Mouse (Mus musculus): Measurements from ENCODE around the gene Vwa8. TPM values are rescaled to one million over a fixed set of nuclear protein-coding genes. Genes with fewer than 3 reads are reported as not detected.

Vwa8 gene
- polyA plus RNA-seq, 1 experiment from 2014 or later: 13.5 TPM

DNA sequence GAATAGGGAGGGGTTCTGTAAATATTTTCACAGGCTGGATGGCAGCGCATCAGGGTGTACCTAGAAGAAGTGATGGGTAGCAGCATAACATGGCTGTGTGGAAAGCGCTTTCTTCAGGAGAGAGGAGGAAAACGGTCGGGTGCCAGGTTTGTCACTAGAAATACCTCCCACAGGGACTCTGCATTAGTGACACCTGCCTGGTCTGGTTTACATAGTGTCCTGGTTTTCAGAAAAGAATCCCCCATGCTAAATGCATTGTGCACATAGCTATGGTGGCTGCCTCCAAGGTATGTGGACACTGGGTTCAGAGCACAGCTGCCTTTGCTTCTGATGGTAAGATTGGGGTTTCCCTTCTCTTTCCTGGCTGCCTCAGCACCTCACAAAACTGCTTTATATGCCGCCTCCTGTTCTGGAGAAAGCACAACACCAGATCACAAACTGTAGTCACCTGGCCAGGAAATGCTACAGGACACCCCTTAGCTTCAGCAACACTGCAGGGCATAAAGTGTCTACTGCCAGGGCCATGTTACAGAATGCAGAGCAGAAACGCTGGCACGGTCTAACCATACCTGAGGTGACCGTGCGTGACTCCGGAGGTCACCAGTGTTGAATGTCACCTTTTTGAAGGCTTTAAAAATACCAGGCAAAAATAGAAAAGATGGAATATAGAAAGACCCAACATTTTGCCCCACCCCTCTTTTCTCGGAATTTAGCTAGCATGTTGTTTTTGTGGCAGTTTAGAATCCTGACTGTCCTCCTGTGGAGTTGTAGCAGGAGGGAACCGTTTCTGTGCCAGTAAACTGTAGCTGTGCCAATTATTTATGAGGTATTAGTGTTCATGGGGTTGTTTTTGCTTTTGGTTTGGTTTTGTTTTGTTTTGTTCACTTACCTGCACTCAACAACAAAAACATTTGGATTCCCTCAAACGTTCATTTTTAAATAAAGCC is 295.7 kb downstream of the Vwa8 start:
- Histone ChIP-seq H3K36me3 (ENCODE audit: control insufficient read depth, insufficient read depth, low read length) (no peaks in the 10 kb centered on the region), H3K4me1 (ENCODE audit: control insufficient read depth, insufficient read depth, low read length) (peaks cover 9% of the 10 kb centered on the region; the same call in 1 of the 2 replicates), H3K27me3 (ENCODE audit: control insufficient read depth, insufficient read depth, low read length) (no peaks in the 10 kb centered on the region), H3K9me3 (replicated peaks; ENCODE audit: control insufficient read depth, low read length) (no peaks in the 10 kb centered on the region), H3K27ac (ENCODE audit: low read length) (no peak overlapping the region), H3K9ac (ENCODE audit: low read length) (no peak overlapping the region), H3K4me2 (ENCODE audit: low read depth, low read length) (no peak overlapping the region), H3K4me3 (replicated peaks; ENCODE audit: low read length) (no peak overlapping the region)
- ATAC-seq (ENCODE audit: insufficient read depth, low FRiP score): no peak
- 86% methylated on average over 13 of the region's 13 CpGs for WGBS

DNA sequence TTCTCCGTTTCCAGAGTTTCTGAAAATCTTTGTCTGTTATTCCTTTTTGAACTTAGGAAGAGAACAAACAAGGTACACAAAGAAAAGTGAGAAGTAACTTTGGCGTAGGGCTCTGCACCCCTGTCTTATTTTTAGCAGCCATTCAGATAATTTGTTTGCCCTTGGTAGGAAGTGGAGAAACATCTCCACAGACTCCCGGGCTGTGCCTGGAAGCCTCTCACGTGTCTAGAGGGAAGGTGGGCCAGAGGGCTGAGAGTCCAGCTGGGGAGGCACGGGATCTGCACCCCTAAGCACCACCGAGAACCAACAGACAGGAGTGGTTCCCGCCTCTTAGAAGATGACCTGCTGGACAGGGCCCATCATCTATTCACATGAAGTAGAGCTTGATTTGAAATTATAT is 302.9 kb downstream of the Vwa8 start:
- no peak for ATAC-seq (ENCODE audit: insufficient read depth, low FRiP score)
- H3K4me1 ChIP-seq (ENCODE audit: control insufficient read depth, insufficient read depth, low read length): no peaks in the 10 kb centered on the region
- WGBS: 74% methylated on average over 7 of the region's 7 CpGs
- no peak overlapping the region for H3K27ac ChIP-seq (ENCODE audit: low read length)
- no peak overlapping the region for H3K4me3 ChIP-seq (replicated peaks; ENCODE audit: low read length)
- no peak overlapping the region for H3K4me2 ChIP-seq (ENCODE audit: low read depth, low read length)
- H3K9ac ChIP-seq (ENCODE audit: low read length): no peak overlapping the region
- no peaks in the 10 kb centered on the region for H3K27me3 ChIP-seq (ENCODE audit: control insufficient read depth, insufficient read depth, low read length)
- H3K9me3 ChIP-seq (replicated peaks; ENCODE audit: control insufficient read depth, low read length): no peaks in the 10 kb centered on the region
- H3K36me3 ChIP-seq (ENCODE audit: control insufficient read depth, insufficient read depth, low read length): no peaks in the 10 kb centered on the region

DNA sequence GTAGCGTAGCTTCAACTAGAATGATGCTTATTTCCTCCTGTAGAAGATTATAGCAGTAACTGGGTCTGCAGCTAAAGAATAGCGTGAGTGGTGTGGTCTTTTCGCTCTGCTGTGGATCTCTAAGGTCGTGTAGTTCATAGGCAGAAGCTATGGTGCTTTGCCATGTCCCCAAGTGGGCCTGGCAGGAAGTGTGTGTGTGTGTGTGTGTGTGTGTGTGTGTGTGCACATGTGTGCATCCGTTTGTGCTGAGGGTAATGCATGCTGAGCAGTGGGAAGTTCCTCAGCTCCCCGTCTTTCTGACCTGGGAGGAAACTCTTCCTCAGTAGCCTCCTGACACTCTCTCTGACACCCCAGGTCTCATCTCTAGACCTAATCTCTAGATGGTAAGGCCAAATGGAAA is 305.0 kb downstream of the Vwa8 start:
- peaks cover 13% of the 10 kb centered on the region for H3K4me1 ChIP-seq (ENCODE audit: control insufficient read depth, insufficient read depth, low read length)
- H3K9me3 ChIP-seq (replicated peaks; ENCODE audit: control insufficient read depth, low read length): no peaks in the 10 kb centered on the region
- H3K27me3 ChIP-seq (ENCODE audit: control insufficient read depth, insufficient read depth, low read length): no peaks in the 10 kb centered on the region
- no peak for ATAC-seq (ENCODE audit: insufficient read depth, low FRiP score)
- H3K27ac ChIP-seq (ENCODE audit: low read length): no peak overlapping the region
- H3K4me3 ChIP-seq (replicated peaks; ENCODE audit: low read length): no peak overlapping the region
- no peaks in the 10 kb centered on the region for H3K36me3 ChIP-seq (ENCODE audit: control insufficient read depth, insufficient read depth, low read length)
- no peak overlapping the region for H3K4me2 ChIP-seq (ENCODE audit: low read depth, low read length)
- H3K9ac ChIP-seq (ENCODE audit: low read length): no peak overlapping the region
- 86% methylated on average over 6 of the region's 6 CpGs for WGBS

DNA sequence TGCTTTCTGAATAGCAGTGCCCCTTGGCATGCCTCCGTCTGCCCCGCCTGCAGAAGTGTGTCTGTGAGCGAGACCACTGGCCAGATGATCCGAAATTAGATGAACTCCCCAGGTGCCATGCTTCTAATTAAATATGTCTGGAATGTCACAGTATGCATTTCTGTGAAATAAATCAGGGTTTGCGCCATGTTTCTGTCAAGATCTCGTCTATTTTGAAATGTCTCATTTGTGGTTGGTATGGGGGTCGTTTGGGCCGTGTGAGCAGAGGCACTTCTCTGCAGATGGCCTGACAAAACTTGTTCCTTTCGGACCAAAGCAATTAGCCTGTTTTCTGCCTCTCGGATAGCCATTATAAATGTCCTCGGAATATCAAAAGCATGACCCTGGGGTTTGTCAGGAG is 306.1 kb downstream of the Vwa8 start:
- peaks cover 13% of the 10 kb centered on the region for H3K4me1 ChIP-seq (ENCODE audit: control insufficient read depth, insufficient read depth, low read length)
- H3K9ac ChIP-seq (ENCODE audit: low read length): no peak overlapping the region
- H3K27ac ChIP-seq (ENCODE audit: low read length): no peak overlapping the region
- H3K4me2 ChIP-seq (ENCODE audit: low read depth, low read length): no peak overlapping the region
- WGBS: 57% methylated on average over 11 of the region's 11 CpGs
- no peak overlapping the region for H3K4me3 ChIP-seq (replicated peaks; ENCODE audit: low read length)
- no peak for ATAC-seq (ENCODE audit: insufficient read depth, low FRiP score)
- no peaks in the 10 kb centered on the region for H3K36me3 ChIP-seq (ENCODE audit: control insufficient read depth, insufficient read depth, low read length)
- no peaks in the 10 kb centered on the region for H3K27me3 ChIP-seq (ENCODE audit: control insufficient read depth, insufficient read depth, low read length)
- no peaks in the 10 kb centered on the region for H3K9me3 ChIP-seq (replicated peaks; ENCODE audit: control insufficient read depth, low read length)

DNA sequence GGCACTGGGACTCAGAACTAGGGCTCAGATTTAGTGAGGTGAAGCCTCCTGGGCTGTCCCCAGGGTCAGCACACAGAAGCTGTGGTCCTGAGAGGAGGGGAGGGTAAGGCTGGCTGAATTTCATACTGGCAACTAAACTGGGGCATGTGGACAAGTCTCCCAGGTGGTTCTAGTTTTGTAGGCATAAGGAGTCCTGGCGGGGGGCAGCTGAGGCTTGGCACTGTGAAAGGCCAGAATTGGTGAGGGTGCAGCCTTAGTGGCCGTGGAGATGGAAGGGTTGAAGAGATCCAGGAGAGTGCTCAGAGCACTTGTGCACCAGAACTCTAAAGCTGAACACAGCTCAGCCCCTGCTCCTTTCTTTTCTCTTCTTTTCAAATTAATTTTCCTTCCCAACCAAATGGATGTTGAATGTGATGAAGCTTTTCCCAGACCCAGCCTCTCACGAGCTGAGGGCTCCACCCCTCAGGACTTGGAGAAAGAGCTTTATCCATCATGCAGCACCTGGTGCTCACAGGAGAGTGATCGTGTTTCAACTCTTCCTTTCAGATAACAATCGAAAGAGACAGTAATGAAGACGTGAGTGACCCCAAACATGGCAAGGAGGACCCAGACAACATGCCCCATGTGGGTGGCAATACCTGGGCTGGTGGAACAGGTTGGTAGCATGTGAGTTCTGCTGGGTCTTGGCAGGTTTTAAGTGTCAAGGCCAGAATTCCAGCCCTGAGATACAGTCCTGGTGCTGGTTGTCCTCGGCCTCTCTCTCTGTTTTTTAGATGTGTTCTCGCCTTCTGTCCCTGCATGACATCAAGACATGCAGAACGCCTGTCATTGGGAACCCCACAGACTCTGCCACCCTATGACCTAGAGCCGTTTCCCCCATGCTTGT is 307.9 kb downstream of the Vwa8 start:
- Histone ChIP-seq H3K4me2 (ENCODE audit: low read depth, low read length) (no peak overlapping the region), H3K27ac (ENCODE audit: low read length) (peak overlapping the region; percentile 61), H3K27me3 (ENCODE audit: control insufficient read depth, insufficient read depth, low read length) (no peaks in the 10 kb centered on the region), H3K36me3 (ENCODE audit: control insufficient read depth, insufficient read depth, low read length) (no peaks in the 10 kb centered on the region), H3K9me3 (replicated peaks; ENCODE audit: control insufficient read depth, low read length) (no peaks in the 10 kb centered on the region), H3K4me1 (ENCODE audit: control insufficient read depth, insufficient read depth, low read length) (peaks cover 13% of the 10 kb centered on the region), H3K4me3 (replicated peaks; ENCODE audit: low read length) (no peak overlapping the region), H3K9ac (ENCODE audit: low read length) (no peak overlapping the region)
- ATAC-seq (ENCODE audit: insufficient read depth, low FRiP score): no peak
- WGBS: 58% methylated on average over 10 of the region's 10 CpGs

DNA sequence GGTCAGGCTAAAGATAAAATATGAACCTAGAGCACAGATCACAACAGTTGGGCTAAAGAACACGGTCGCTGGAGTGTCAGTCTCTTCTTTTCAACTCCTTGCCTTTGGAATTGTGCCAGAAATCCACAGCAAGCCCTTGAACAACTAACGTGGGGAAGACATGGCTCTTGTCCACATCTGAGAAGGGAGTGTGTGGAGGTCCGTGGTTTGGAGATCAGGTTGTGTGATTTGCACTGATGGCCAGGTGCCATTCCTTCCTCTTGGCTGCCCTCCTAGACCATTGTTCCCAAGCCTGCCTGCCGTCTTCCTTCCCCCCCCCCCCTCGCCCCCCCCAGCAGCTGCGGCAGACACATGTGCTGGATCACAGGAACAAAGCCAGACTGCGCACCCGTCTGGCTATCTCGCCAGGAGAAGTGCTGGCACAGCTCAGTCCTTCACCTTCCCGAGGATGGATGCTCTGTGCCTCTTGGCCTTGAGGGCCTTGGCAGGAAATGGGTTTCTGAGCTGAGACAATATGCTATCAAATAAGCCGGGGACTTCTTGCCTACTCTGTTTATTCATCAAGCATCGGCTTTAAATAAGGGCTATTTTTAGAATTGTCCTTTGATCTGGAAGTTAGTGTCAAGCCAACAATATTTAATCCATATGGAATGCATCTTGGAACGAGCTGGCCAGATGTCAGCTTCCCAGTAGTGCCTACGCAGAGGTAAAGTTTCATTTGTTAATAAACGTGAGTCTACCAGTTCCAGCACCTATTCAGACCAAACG is 308.8 kb downstream of the Vwa8 start:
- peak; percentile 68 for ATAC-seq (ENCODE audit: insufficient read depth, low FRiP score)
- Histone ChIP-seq H3K27ac (ENCODE audit: low read length) (peak overlapping the region; percentile 68), H3K4me2 (ENCODE audit: low read depth, low read length) (no peak overlapping the region)

DNA sequence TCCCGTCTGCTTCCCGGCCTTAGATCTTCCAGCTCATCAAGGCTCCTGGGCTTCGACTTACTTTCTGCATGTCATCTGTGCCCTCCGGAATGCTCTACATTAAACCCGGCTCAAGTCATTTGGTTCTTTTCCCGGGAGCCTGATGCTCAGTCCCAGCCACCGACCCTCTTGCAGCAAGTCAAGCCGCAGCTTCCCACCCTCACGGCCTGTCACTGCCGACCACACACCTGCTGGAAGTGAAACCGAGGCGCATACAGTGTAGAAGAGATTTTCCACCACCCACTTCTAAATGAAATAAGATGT is 309.3 kb downstream of the Vwa8 start:
- Histone ChIP-seq H3K4me3 (replicated peaks; ENCODE audit: low read length) (no peak overlapping the region), H3K4me2 (ENCODE audit: low read depth, low read length) (no peak overlapping the region), H3K9ac (ENCODE audit: low read length) (no peak overlapping the region), H3K27me3 (ENCODE audit: control insufficient read depth, insufficient read depth, low read length) (no peaks in the 10 kb centered on the region), H3K36me3 (ENCODE audit: control insufficient read depth, insufficient read depth, low read length) (no peaks in the 10 kb centered on the region), H3K9me3 (replicated peaks; ENCODE audit: control insufficient read depth, low read length) (no peaks in the 10 kb centered on the region), H3K27ac (ENCODE audit: low read length) (peak overlapping the region; percentile 68), H3K4me1 (ENCODE audit: control insufficient read depth, insufficient read depth, low read length) (peaks cover 13% of the 10 kb centered on the region)
- 65% methylated on average over 12 of the region's 12 CpGs for WGBS
- 0 out of 2 replicates have a peak, but pooled peaks have one; percentile 6 for ATAC-seq (ENCODE audit: insufficient read depth, low FRiP score)

More for the DNA sequence above, 308.8 kb downstream of the Vwa8 start:
- H3K9ac ChIP-seq (ENCODE audit: low read length): no peak overlapping the region
- H3K4me1 ChIP-seq (ENCODE audit: control insufficient read depth, insufficient read depth, low read length): peaks cover 13% of the 10 kb centered on the region
- H3K4me3 ChIP-seq (replicated peaks; ENCODE audit: low read length): no peak overlapping the region
- WGBS: 30% methylated on average over 15 of the region's 17 CpGs
- H3K36me3 ChIP-seq (ENCODE audit: control insufficient read depth, insufficient read depth, low read length): no peaks in the 10 kb centered on the region
- no peaks in the 10 kb centered on the region for H3K27me3 ChIP-seq (ENCODE audit: control insufficient read depth, insufficient read depth, low read length)
- H3K9me3 ChIP-seq (replicated peaks; ENCODE audit: control insufficient read depth, low read length): no peaks in the 10 kb centered on the region

DNA sequence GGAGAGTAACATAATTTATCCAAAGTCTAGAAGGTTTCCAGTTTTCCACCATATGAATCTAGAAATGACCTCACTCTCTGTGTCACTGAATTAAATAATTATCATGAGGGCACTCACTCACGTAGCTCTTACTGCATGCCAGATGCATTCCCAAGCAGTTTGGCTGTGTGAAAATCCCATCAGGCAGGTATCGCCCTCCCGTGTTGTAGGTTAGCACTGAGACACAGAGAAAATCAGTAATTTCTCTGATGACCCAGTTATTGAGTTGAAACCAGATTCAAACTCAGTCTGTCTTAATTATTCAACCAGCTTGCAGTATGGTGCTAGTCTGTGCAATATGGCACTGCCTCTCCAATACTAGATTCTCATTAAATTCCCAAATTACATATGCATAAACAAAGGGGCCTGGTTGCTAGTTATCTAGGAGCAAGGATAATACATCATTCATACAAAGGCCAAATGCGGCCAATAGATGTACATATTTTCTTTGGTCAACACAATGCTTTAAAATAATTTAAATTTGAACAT is 309.9 kb downstream of the Vwa8 start:
- H3K27me3 ChIP-seq (ENCODE audit: control insufficient read depth, insufficient read depth, low read length): no peaks in the 10 kb centered on the region
- no peaks in the 10 kb centered on the region for H3K9me3 ChIP-seq (replicated peaks; ENCODE audit: control insufficient read depth, low read length)
- no peaks in the 10 kb centered on the region for H3K36me3 ChIP-seq (ENCODE audit: control insufficient read depth, insufficient read depth, low read length)
- peak overlapping the region; percentile 8; the same call in 1 of the 2 replicates for H3K27ac ChIP-seq (ENCODE audit: low read length)
- no peak overlapping the region for H3K4me3 ChIP-seq (replicated peaks; ENCODE audit: low read length)
- ATAC-seq (ENCODE audit: insufficient read depth, low FRiP score): no peak
- H3K4me1 ChIP-seq (ENCODE audit: control insufficient read depth, insufficient read depth, low read length): peaks cover 13% of the 10 kb centered on the region
- H3K4me2 ChIP-seq (ENCODE audit: low read depth, low read length): no peak overlapping the region
- no peak overlapping the region for H3K9ac ChIP-seq (ENCODE audit: low read length)
- 70% methylated on average over 4 of the region's 4 CpGs for WGBS
